Mouse (Mus musculus) monocyte, adult 2 months (primary cell): ENCODE data around the gene Ascl4.

Source experiments
- DNase-seq, 2 experiments: peaks; one replicate each; pipeline ENCODE4 v3.0.0; 2022; ENCODE audit warnings: low spot score in 2 of 2, low read depth in 1 of 2

Ascl4 gene

GRCm38 (mm10) chr10:85927676-85928445, at the start of gene Ascl4:
TSS of gene Ascl4 (plus strand) at chr10:85927681.
- no peak for DNase-seq

DNA sequence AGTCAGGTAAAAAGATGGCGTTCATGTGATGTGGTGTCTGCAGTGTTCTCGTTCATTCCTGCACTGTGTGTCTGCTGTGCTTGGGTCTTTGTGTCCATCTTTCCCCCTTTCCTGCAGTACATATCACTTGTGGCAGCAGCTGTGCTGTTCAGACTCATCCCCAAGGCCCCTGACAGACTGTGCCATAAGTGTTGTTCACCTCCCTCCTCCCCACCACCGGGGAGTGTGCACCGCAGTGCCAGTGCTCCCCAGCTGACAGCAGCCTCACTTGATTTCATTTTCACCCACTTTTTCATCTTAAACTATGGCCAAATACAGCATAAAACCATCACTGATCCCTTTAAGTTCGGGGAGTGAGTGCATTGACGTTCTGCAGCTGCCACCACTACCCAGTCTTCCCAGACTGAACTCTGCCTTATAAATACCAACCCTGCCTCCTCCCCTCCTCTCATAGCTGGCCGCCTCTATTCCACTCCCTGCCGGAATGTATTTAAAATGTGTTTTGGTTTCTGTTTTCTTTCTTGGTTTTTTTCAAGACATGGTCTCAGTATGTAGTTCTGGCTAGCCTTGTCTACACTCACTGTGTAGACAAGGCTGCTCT, 47.5 kb upstream of the Ascl4 start:
- no peak for DNase-seq

GRCm38 (mm10) chr10:85916498-85917309, 10.8 kb upstream of the Ascl4 start, which contains the start of gene Prdm4:
TSS of gene Prdm4 (minus strand) at chr10:85917142.
- DNase-seq = peak; percentile 89 to 94

- DNase-seq = no peak
Measured at GRCm38 (mm10) chr10:85928499-85929207, 1.2 kb downstream of the Ascl4 start.

DNA sequence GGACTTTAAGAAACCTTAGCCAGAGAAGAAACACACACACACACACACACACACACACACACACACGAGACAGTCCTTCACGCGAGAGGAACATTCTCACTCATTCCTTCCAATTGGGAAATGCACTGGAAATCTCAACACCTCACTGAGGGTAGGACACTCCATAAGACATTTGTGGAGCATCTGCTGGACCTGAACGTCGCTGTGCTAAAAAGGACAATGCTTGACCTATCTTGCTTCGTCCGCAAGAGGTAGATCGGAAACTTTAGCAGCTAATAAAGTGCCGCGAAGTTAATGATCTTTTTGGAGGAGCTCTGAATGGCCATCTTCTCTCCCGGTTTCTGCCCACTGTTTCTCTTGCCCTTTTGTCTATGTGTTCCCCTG, 1.7 kb downstream of the Ascl4 start:
- no peak for DNase-seq

DNA sequence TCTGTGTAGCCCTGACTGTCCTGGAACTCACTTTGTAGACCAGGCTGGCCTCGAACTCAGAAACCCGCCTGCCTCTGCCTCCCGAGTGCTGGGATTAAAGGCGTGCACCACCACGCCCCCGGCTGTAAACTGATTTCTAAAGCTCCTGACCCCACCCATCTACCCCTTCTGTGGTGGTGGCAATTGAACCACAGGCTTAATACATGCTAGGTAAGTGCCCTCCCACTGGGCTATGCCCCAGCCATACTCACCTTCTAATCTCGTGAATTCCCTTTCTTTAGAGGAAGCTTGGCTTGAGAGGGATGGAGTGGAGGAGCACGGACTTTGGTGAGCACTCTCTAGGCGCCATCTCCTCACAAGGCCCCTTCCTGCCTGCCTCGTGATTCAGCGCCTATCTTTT, 2.5 kb downstream of the Ascl4 start:
- no peak for DNase-seq

DNA sequence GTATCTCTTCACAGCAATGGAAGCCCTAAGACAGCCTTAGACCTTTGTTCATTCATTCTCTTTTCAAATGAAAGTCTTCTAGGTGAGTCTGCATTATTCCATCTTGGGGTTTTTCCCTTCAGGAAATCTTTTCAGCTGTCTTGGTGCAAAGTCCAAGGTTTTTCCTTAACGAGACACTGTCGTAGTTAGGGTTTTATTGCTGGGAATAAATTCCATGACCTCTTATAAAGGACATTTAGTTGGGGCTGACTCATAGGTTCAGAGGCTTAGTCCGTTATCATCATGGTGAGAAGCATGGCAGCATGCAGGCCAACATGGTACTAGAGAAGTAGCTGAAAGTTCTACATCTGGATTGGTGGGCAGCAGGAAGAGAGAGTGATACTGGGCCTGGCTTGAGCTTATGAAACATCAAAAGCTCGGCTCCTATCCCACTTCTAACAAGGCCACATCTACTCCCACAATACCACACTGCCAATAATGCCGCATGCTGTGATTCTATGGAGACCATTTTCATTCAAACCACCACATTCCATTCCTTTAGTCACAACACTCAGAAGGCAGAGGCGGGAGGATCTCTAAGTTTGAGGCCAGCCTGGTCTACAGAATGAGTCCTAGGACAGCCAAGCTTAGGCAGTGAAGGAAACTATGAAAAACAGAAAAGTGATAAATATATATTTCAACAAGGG, 8.9 kb downstream of the Ascl4 start:
- DNase-seq = no peak

DNA sequence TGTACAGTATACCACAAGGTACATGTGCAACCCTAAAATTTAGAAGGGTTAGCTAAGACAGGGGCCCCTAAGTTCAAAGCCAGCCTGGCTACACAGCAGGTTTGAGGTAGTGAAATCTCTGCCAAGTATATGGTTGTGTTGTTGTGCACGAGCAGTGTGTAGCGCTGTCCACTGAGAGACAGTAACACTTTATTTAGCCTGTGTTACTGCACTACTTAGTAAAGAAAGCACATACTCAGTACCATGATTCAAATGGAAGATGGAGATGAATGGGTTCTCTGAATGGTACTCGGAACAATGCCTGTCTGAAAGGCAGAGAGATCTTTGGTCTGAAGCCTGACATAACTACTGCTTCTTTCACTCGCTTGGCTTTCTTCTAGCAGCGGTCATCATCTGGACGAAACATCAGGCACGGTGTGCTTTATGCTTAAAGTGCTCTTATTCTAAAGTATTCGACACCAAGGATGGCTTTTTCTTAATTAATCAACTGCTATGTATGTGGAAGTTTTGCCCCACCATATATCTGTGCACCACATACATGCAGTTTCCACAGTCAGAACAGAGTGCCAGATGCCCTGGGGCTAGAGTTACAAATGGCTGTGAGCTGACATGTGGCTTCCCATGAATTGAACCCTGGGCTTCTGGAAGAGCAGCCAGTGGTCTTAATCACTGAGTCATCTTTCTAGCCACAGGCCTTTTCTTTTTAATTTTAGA, 21.2 kb downstream of the Ascl4 start:
- DNase-seq = no peak

DNA sequence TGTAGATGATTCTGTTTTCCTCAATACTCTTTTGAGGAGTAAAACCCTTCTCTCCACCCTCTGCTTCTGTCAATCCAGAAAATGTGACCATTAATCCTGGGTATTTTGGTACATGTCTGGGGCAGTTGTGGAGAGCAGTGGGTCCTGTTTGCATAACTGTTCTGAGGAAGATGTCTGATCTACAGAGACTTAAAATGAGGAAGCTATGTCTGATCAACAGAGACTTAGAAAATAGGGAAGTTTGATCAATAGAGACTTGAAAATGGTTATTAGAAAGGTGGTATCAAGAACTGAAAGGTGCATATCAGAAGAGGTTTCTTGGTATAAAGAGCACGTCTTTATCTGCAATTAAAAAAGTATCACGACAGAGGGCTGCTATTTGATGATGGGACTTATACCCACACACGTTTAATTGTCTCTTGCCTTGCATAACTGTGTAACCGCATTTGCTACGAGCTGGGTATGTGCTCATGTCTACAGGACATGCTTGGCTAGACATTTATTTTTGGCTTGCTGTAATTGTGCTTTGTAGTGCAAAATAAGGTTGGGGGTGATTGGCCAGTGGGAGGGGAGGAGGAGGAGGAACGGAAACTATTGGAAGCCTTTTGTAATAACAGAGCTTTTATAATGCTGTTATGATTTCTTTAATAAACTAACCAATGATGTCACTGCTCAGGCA, 24.4 kb downstream of the Ascl4 start:
- DNase-seq = no peak

DNA sequence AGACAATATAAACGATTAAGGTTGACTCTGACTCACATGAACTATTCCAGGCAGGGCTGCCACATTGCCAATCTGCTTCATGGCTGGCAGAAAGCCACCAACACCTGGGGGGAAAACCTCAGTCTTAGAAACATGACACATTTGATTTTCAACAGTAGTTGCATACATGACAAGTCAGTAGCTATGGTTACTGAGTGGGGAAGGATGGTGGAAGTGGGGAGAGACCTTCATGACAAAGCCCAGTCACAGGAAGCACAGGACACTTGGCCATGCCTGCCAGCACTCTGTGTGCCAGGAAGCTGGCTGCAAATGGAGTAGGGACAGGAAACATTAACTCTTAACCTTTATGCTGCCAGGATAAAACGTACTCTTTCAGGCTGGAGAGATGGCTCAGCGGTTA, 25.9 kb downstream of the Ascl4 start:
- no peak for DNase-seq

- DNase-seq = no peak
Measured at GRCm38 (mm10) chr10:85954429-85954828, 26.9 kb downstream of the Ascl4 start.

- DNase-seq = no peak
Measured at GRCm38 (mm10) chr10:85956871-85957419, 29.5 kb downstream of the Ascl4 start.

- DNase-seq = peak; percentile 84 to 88
Measured at GRCm38 (mm10) chr10:85957464-85957950, 30.0 kb downstream of the Ascl4 start, which contains the start of gene Rtcb. TSS of gene Rtcb (minus strand) at chr10:85957823.

DNA sequence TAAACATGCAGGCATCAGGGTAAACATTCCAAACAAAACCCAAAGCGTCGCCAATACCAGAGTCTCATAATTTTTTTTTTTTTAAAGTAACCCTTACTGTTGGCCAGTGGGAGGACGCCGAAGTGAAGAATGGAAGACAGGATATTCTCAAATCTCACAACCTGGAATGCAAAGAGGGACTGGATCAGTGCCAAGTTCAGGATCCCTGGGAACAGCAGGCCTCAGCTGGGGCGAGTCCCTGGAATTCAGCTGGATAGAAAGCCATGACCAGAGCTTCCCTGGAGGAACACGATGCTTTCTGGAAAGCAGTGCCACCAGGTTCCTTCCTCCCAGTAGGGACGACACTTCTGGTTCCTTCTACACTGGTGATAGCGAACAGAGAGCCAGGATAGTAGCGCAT, 35.4 kb downstream of the Ascl4 start:
- no peak for DNase-seq

DNA sequence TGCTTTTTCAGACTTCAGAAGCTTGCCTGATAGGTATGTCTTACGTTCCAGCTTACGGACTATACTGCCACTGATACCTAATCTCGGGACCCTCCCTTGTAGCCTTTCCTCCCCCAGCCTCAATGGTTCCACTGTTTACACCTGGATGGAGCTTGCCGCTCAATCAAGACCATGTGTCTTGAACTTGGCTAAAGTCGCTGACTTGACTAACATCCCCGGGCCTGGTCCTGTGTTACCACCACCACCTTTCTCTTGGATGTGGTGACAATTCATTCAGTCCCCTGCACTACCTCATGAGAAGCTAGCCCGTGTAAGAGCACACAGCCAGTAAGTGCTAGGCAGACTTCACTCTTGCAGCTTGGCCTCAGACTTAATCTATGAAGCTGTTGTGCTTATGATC, 36.8 kb downstream of the Ascl4 start:
- DNase-seq = no peak

GRCm38 (mm10) chr10:85966476-85966875, 39.0 kb downstream of the Ascl4 start:
- no peak for DNase-seq

- DNase-seq = no peak
Measured at GRCm38 (mm10) chr10:85967411-85968156, 40.1 kb downstream of the Ascl4 start.

DNA sequence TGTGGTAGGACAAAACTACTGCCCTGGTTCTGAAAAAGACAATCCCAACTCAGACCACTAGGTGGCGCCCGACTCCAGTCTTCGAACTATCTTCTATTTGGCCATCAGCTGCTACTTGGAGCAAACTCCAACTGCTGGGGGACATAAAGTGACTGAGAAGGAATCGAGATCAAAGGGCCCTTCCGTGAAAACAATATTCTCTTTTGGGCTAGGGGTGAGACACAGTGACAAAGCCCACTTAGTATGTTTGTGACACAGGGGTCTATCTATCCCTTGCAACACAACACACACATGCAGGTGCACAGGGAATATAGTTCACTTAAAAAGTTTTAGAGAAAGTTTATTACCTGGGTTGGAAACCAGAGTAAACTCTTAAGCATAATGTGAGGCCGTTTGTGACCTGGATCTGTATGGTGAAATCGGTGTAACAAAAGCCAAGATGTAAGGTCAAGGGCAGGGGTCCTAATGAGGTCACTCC, 40.7 kb downstream of the Ascl4 start:
- peak in 1 of 2 experiments; percentile 60 for DNase-seq
